Mouse (Mus musculus) lung, postnatal 0 days (tissue): ENCODE data around the gene Sox30. TPM values are rescaled to one million over a fixed set of nuclear protein-coding genes. Genes with fewer than 3 reads are reported as not detected.
A peak's percentile ranks its signal among the peaks of the same experiment; 100 is the strongest.

ENCODE experiments used
- ATAC-seq: fragments of 200-750 bp; cut with Nextera tagmentation; 2 replicates; pipeline ENCODE4 v1.8.0; 2017; ENCODE audit warnings: moderate library complexity
- DNase-seq: peaks from one replicate; pipeline ENCODE4 v3.0.0-alpha.2; 2016; ENCODE audit warnings: low spot score
- H3K27ac ChIP-seq: fragments of 300-500 bp; sonication (generic); 2 replicates; pipeline ENCODE4 v1.5.1; 2014; ENCODE audit warnings: antibody characterized with exemption, mild to moderate bottlenecking, low read length, mixed read lengths
- H3K27me3 ChIP-seq: fragments of 300-500 bp; sonication (generic); replicated peaks from 2 replicates; pipeline ENCODE4 v1.6.1; 2014; ENCODE audit warnings: low read length, mixed read lengths; ENCODE audit not compliant: insufficient read depth
- H3K36me3 ChIP-seq: fragments of 300-500 bp; sonication (generic); 2 replicates; pipeline ENCODE4 v1.6.1; 2014; ENCODE audit warnings: low read length, mixed read lengths; ENCODE audit not compliant: insufficient read depth
- H3K4me1 ChIP-seq: fragments of 300-500 bp; sonication (generic); 2 replicates; pipeline ENCODE4 v1.6.1; 2014; ENCODE audit warnings: antibody characterized with exemption, low read depth, low read length, mixed read lengths; ENCODE audit not compliant: insufficient read depth
- H3K4me2 ChIP-seq: fragments of 300-500 bp; sonication (generic); replicated peaks from 2 replicates; pipeline ENCODE4 v1.6.1; 2014; ENCODE audit warnings: low read depth, mild to moderate bottlenecking, low read length, moderate library complexity, mixed read lengths
- H3K4me3 ChIP-seq: fragments of 300-500 bp; sonication (generic); 2 replicates; pipeline ENCODE4 v1.5.1; 2014; ENCODE audit warnings: low read depth, low read length
- H3K9ac ChIP-seq: fragments of 300-500 bp; sonication (generic); replicated peaks from 2 replicates; pipeline ENCODE4 v1.6.1; 2014; ENCODE audit warnings: low read depth, mild to moderate bottlenecking
- H3K9me3 ChIP-seq: fragments of 300-500 bp; sonication (generic); 2 replicates; pipeline ENCODE4 v1.6.1; 2016; ENCODE audit warnings: low read length, mixed read lengths
- CTCF ChIP-seq: IDR thresholded peaks from 2 replicates; pipeline ENCODE4 v1.5.1; 2016; ENCODE audit warnings: antibody characterized with exemption, mild to moderate bottlenecking
- EP300 ChIP-seq: IDR thresholded peaks from 2 replicates; pipeline ENCODE4 v1.6.1; 2016; ENCODE audit warnings: antibody characterized with exemption, mild to moderate bottlenecking, control low read depth
- WGBS: fragments of 180-500 bp; shearing (Covaris S2); extraction: QIAGEN DNeasy Blood & Tissue Kit; methylation state at CpG from one replicate; pipeline ENCODE4 v1.1.7; 2014; 5-methylcytosine and 5-hydroxymethylcytosine counted together
- polyA plus RNA-seq: library from polyadenylated mRNA; unstranded; fragments of >200 nt; fragmentation: Nextera tagmentation; extraction: Ambion mirVana; gene quantifications from 2 replicates; pipeline ENCODE4 v1.2.1, GENCODE M21; 2015

The Sox30 gene
- polyA plus RNA-seq, 1 experiment from 2014 or later: 0.11 TPM

DNA sequence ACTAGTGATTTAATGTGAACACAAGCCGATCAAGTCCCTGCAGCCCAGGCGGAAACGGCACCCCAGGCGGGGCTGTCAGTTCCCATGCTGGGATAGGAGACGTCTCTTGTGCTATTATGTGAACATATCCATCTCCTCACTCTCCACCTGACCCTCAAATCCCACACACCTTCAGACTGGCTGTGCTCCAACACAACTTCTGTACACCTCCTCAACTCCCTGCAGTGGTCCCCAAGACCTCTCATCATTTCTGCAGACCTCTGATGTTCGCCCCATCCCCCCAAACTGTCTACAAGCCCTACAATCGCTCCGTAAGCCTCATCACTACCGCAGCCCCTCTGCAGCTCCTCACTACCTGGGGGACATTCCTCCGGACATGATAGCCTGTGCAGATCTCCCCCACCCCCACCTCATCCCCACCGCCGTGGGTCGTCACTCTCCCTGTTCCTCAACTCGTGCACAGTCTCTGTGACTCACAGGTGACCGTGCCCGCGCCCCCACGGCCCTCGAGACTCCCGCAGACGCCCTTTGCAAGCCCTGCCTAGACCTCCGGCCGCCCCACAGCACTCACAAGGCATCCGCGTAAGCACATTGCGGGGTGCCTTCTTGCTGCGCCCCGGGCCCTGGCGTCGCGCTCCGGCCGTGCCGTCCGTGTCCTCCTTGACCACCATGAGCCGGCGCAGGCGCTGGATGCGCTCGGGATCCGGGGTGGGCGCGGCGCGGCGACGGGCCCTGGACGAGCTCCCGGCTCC, 36.0 kb upstream of the Sox30 start:
- no peak; the same call in none of the 2 replicates for ATAC-seq
- Histone ChIP-seq H3K36me3 (no peaks in the 10 kb centered on the region), H3K9me3 (no peaks in the 10 kb centered on the region), H3K9ac (peak overlapping the region; percentile 60), H3K4me3 (peak overlapping the region; percentile 87), H3K27me3 (no peaks in the 10 kb centered on the region), H3K4me2 (peak overlapping the region; percentile 98), H3K4me1 (no peaks in the 10 kb centered on the region), H3K27ac (no peak overlapping the region)
- no peak for TF ChIP-seq CTCF
- no peak for TF ChIP-seq EP300
- peak; percentile 17 for DNase-seq
- WGBS: under 1% methylated on average over 38 of the region's 49 CpGs

DNA sequence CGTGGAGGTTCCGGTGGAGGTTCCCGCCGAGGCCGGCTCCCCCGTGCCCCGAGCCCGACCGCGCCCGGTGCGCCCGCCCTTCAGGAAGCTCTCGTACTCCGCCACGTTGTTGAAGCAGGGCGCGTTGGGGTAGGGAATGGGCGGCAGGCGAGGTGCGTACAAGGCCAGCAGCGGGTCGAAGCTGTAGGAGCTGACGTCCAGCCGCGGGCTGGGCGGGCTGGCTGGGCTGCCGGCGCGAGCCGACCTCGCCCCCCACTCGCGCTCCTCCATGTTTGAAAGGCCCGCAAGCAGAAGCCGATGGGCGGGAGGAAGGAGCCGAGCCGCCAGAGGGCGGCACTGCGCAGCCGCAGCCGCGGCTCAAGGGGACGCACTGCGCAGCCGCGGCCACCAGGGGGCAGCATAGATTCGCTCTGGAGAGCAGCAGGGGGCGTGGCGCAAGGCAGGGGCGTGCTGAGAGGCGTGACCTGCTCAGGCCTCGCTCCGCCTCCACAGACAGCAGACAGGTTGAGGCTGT, 35.4 kb upstream of the Sox30 start, which contains the start of gene Lsm11:
Gene Lsm11 (minus strand): TSS at position 293 of the 514 bp plus-strand sequence.
- Histone ChIP-seq H3K9ac (peak within 1 kb of the TSS; percentile 60), H3K4me3 (peak within 1 kb of the TSS; percentile 87), H3K27ac (no peak within 1 kb of the TSS), H3K36me3 (no peaks in the 10 kb centered on the region), H3K9me3 (no peaks in the 10 kb centered on the region), H3K4me1 (no peaks in the 10 kb centered on the region), H3K27me3 (no peaks in the 10 kb centered on the region), H3K4me2 (peak within 1 kb of the TSS; percentile 98)
- DNase-seq: peak; percentile 94
- peak; percentile 95 for ATAC-seq
- WGBS: under 1% methylated on average over 41 of the region's 55 CpGs
- no peak for TF ChIP-seq EP300
- peak; percentile 100 for TF ChIP-seq CTCF

DNA sequence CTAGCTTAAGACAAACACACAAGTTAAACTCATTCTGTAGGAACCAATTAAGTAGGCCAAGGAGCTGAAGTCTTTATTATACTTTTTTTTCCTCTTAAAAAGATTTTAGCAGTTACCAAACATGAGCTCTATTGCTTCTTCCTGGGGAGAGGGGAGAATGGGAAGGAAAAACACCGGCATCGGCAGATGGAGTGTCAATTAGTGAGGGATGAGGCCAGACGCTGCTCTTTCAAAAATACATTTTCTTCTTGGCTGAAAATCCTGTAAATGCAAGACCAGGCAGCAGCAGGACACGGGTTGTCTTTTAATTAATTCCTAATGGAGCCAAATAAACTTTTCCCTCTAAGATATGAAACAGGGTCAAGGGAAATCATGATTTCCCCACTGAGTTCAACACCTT, 33.3 kb upstream of the Sox30 start:
- 71% methylated on average over 4 of the region's 4 CpGs for WGBS
- no peak overlapping the region for H3K4me3 ChIP-seq
- H3K27me3 ChIP-seq: no peaks in the 10 kb centered on the region

DNA sequence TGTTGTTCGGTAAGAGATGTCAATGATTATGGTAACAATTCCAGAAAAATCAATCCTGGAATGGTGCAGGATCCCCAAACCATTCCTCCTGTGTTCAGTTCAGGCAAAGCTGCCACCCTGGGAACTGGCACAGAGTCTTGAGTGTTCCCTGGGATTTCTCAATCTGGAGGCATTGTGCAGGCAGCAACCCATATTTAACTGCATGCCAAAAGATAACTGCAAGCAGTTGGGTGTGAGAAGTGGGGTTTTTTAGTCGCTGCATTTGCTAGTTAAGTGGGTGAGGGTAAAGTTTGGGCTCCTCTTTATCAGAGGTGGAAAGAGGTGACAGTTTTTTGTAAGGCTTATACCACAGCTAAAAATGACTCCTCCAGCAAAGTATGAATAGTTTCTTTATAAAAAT, 32.6 kb upstream of the Sox30 start:
- no peak overlapping the region for H3K9ac ChIP-seq
- WGBS: 73% methylated on average over 2 of the region's 2 CpGs
- H3K4me1 ChIP-seq: no peaks in the 10 kb centered on the region
- TF ChIP-seq CTCF: no peak
- TF ChIP-seq EP300: no peak
- H3K4me2 ChIP-seq: no peak overlapping the region
- H3K4me3 ChIP-seq: no peak overlapping the region
- DNase-seq: no peak
- H3K27me3 ChIP-seq: no peaks in the 10 kb centered on the region
- H3K27ac ChIP-seq: no peak overlapping the region
- peaks cover 4% of the 10 kb centered on the region; the same call in 1 of the 2 replicates for H3K36me3 ChIP-seq
- no peak for ATAC-seq
- no peaks in the 10 kb centered on the region for H3K9me3 ChIP-seq

More for the DNA sequence above, 33.3 kb upstream of the Sox30 start:
- H3K36me3 ChIP-seq: peaks cover 4% of the 10 kb centered on the region; the same call in 1 of the 2 replicates
- H3K9me3 ChIP-seq: no peaks in the 10 kb centered on the region
- no peak for DNase-seq
- no peak for TF ChIP-seq EP300
- TF ChIP-seq CTCF: no peak
- no peak overlapping the region for H3K9ac ChIP-seq
- no peak overlapping the region for H3K27ac ChIP-seq
- ATAC-seq: no peak
- H3K4me1 ChIP-seq: no peaks in the 10 kb centered on the region
- no peak overlapping the region for H3K4me2 ChIP-seq

DNA sequence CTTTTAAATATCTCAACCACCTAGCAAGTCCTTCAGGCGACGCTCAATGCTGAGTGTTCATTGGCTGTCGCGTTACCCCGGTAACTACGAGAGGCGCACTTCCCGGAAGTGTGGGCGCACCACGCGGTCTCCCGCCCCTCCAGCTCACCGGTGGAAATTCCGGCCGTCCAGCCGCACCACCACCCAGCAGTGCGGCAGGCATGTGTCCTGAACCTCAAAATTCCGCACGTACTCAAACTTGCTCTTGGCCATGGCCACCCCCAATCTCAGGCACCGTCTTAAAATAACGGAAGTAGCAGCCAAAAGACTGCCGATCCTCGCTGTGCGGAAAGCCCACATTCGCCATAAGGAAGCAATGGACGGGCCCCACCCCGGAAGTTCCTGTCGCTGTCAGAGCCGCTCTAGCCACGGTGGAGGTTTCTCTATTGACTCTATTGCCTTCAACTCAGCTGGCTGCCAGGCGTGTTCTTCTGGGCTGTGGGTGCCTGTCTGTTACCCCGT, 24.9 kb upstream of the Sox30 start, which contains the start of gene Thg1l:
Gene Thg1l (minus strand): TSS at position 368 of the 501 bp plus-strand sequence.
- H3K36me3 ChIP-seq: peaks cover 4% of the 10 kb centered on the region; the same call in 1 of the 2 replicates
- peak within 1 kb of the TSS; percentile 60 for H3K27ac ChIP-seq
- peak within 1 kb of the TSS; percentile 56 for H3K4me3 ChIP-seq
- TF ChIP-seq CTCF (no peak), EP300 (no peak; the same call in none of the 2 replicates)
- H3K9ac ChIP-seq: no peak within 1 kb of the TSS
- ATAC-seq (peak; percentile 99), DNase-seq (peak; percentile 97)
- H3K9me3 ChIP-seq: no peaks in the 10 kb centered on the region
- under 1% methylated on average over 32 of the region's 32 CpGs for WGBS
- peak within 1 kb of the TSS; percentile 38 for H3K4me2 ChIP-seq
- H3K27me3 ChIP-seq: no peaks in the 10 kb centered on the region
- H3K4me1 ChIP-seq: peaks cover 3% of the 10 kb centered on the region; the same call in 1 of the 2 replicates

DNA sequence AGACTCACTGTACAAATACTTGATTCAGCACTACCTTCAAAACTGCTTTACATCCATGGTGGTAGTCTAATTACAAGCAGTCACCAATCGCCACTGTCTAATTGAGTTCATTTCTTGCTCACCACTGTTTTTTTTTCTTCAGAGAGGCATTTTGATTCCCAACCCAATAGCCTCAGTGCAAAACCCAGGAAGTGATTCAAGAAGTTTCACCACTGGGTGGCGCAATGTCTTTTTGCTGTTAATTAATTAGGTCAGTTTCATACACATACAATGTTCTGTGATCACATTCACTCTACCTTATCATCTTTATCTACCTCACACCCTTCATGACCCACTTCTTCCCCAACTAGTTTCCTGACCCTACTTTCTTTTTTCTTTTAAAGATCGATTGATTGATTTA, 20.5 kb upstream of the Sox30 start:
- H3K9ac ChIP-seq: no peak overlapping the region
- H3K27ac ChIP-seq: no peak overlapping the region
- TF ChIP-seq CTCF (peak; percentile 54), EP300 (no peak)
- ATAC-seq (no peak), DNase-seq (peak; percentile 29)
- H3K4me3 ChIP-seq: no peak overlapping the region
- H3K4me2 ChIP-seq: no peak overlapping the region
- no peaks in the 10 kb centered on the region for H3K36me3 ChIP-seq
- peaks cover 3% of the 10 kb centered on the region; the same call in 1 of the 2 replicates for H3K4me1 ChIP-seq
- 81% methylated on average over 3 of the region's 3 CpGs for WGBS
- no peaks in the 10 kb centered on the region for H3K9me3 ChIP-seq
- H3K27me3 ChIP-seq: no peaks in the 10 kb centered on the region
